Mouse (Mus musculus): ENCODE results near the gene Nop10.

Nop10 gene

GRCm38 (mm10) chr2:112261748-112262653 is at the start of gene Nop10:
Nop10 (plus strand) TSS chr2:112261926.
- DNase-seq (ENCODE audit: extremely low read depth, insufficient read length, low spot score): peak; percentile 67

- DNase-seq (ENCODE audit: extremely low read depth, insufficient read length, low spot score): no peak
Observed at GRCm38 (mm10) chr2:112215977-112216376, 45.7 kb upstream of the Nop10 start.

GRCm38 (mm10) chr2:112217614-112218013 is 44.1 kb upstream of the Nop10 start:
- no peak for DNase-seq (ENCODE audit: extremely low read depth, insufficient read length, low spot score)

GRCm38 (mm10) chr2:112220880-112221279 is 40.8 kb upstream of the Nop10 start:
- DNase-seq (ENCODE audit: extremely low read depth, insufficient read length, low spot score): no peak

GRCm38 (mm10) chr2:112222607-112223006 is 39.1 kb upstream of the Nop10 start:
- DNase-seq (ENCODE audit: extremely low read depth, insufficient read length, low spot score): no peak

GRCm38 (mm10) chr2:112224356-112224755 is 37.4 kb upstream of the Nop10 start:
- no peak for DNase-seq (ENCODE audit: extremely low read depth, insufficient read length, low spot score)

GRCm38 (mm10) chr2:112232623-112233022 is 29.1 kb upstream of the Nop10 start:
- DNase-seq (ENCODE audit: extremely low read depth, insufficient read length, low spot score): no peak

GRCm38 (mm10) chr2:112236620-112237019 is 25.1 kb upstream of the Nop10 start:
- DNase-seq (ENCODE audit: extremely low read depth, insufficient read length, low spot score): no peak

- no peak for DNase-seq (ENCODE audit: extremely low read depth, insufficient read length, low spot score)
Observed at GRCm38 (mm10) chr2:112238006-112238405, 23.7 kb upstream of the Nop10 start.

- peak; percentile 90 for DNase-seq (ENCODE audit: extremely low read depth, insufficient read length, low spot score)
Observed at GRCm38 (mm10) chr2:112239212-112239934, 22.4 kb upstream of the Nop10 start, which contains the start of gene Lpcat4. Lpcat4 (plus strand) TSS chr2:112239468.

GRCm38 (mm10) chr2:112239935-112240721 is 21.6 kb upstream of the Nop10 start:
- DNase-seq (ENCODE audit: extremely low read depth, insufficient read length, low spot score): peak; percentile 67

GRCm38 (mm10) chr2:112241787-112242186 is 19.9 kb upstream of the Nop10 start:
- no peak for DNase-seq (ENCODE audit: extremely low read depth, insufficient read length, low spot score)

GRCm38 (mm10) chr2:112245307-112245706 is 16.4 kb upstream of the Nop10 start:
- no peak for DNase-seq (ENCODE audit: extremely low read depth, insufficient read length, low spot score)

- no peak for DNase-seq (ENCODE audit: extremely low read depth, insufficient read length, low spot score)
Observed at GRCm38 (mm10) chr2:112246193-112246592, 15.5 kb upstream of the Nop10 start.

- no peak for DNase-seq (ENCODE audit: extremely low read depth, insufficient read length, low spot score)
Observed at GRCm38 (mm10) chr2:112247323-112247722, 14.4 kb upstream of the Nop10 start.

GRCm38 (mm10) chr2:112249780-112250453 is 11.8 kb upstream of the Nop10 start:
- no peak for DNase-seq (ENCODE audit: extremely low read depth, insufficient read length, low spot score)

- DNase-seq (ENCODE audit: extremely low read depth, insufficient read length, low spot score): peak; percentile 63
Observed at GRCm38 (mm10) chr2:112254675-112255515, 6.8 kb upstream of the Nop10 start.

GRCm38 (mm10) chr2:112259241-112259962 is 2.3 kb upstream of the Nop10 start, which contains the start of gene Nutm1:
Nutm1 (minus strand) TSS chr2:112259291.
- no peak for DNase-seq (ENCODE audit: extremely low read depth, insufficient read length, low spot score)
